Mouse (Mus musculus) MEL (cell line): ENCODE measurements around the gene Itgb3. TPM values are rescaled to one million over a fixed set of nuclear protein-coding genes. Genes with fewer than 3 reads are reported as not detected.
A peak's percentile ranks its signal among the peaks of the same experiment; 100 is the strongest.

ENCODE experiments used
- DNase-seq: peaks from one replicate; pipeline ENCODE4 v3.0.0; 2011; ENCODE audit warnings: low read depth, low spot score
- H3K27ac ChIP-seq: 2 replicates; pipeline ENCODE4 v1.5.1; 2012; ENCODE audit warnings: low read depth, mild to moderate bottlenecking, control low read depth, low read length, moderate library complexity; ENCODE audit not compliant: control insufficient read depth
- H3K27me3 ChIP-seq, 2 experiments: fragments of 150-350 bp in 1 of 2; sonication (generic) in 1 of 2; 2 replicates each; pipeline ENCODE4 v1.6.1; 2012; ENCODE audit warnings: low read length in 2 of 2, mild to moderate bottlenecking in 2 of 2, improper control_type of control experiment in 1 of 2, moderate library complexity in 1 of 2; ENCODE audit not compliant: insufficient read depth in 2 of 2, control insufficient read depth in 1 of 2
- H3K36me3 ChIP-seq, 2 experiments: 2 replicates each; pipeline ENCODE4 v1.6.1; 2012 to 2014; ENCODE audit warnings: low read length in 2 of 2, improper control_type of control experiment in 1 of 2, inconsistent platforms in 1 of 2, mild to moderate bottlenecking in 1 of 2; ENCODE audit not compliant: insufficient read depth in 2 of 2, control insufficient read depth in 1 of 2
- H3K4me1 ChIP-seq, 2 experiments: fragments of 150-350 bp in 1 of 2; sonication (generic) in 1 of 2; 2 replicates each; pipeline ENCODE4 v1.6.1; 2012; ENCODE audit warnings: low read length in 2 of 2, improper control_type of control experiment in 1 of 2, mild to moderate bottlenecking in 1 of 2; ENCODE audit not compliant: insufficient read depth in 2 of 2, control insufficient read depth in 1 of 2
- H3K4me3 ChIP-seq, 2 experiments: fragments of 150-350 bp in 1 of 2; sonication (generic) in 1 of 2; 2 replicates each; pipeline ENCODE4 v1.5.1; 2012; ENCODE audit warnings: low read depth in 2 of 2, low read length in 2 of 2, mild to moderate bottlenecking in 2 of 2, moderate library complexity in 2 of 2, control low read depth in 1 of 2, improper control_type of control experiment in 1 of 2; ENCODE audit not compliant: control insufficient read depth in 1 of 2, insufficient read depth in 1 of 2
- H3K79me2 ChIP-seq: 2 replicates; pipeline ENCODE4 v1.6.1; 2012; ENCODE audit warnings: mild to moderate bottlenecking, low read length, moderate library complexity; ENCODE audit not compliant: control insufficient read depth, poor library complexity, insufficient read depth
- H3K9ac ChIP-seq: 2 replicates; pipeline ENCODE4 v1.6.1; 2012; ENCODE audit warnings: low read depth, mild to moderate bottlenecking, control low read depth, low read length, moderate library complexity; ENCODE audit not compliant: control insufficient read depth, poor library complexity, severe bottlenecking
- H3K9me3 ChIP-seq: fragments of 150-350 bp; sonication (generic); replicated peaks from 2 replicates; pipeline ENCODE4 v1.6.1; 2012; ENCODE audit warnings: mild to moderate bottlenecking, low read length, improper control_type of control experiment, moderate library complexity; ENCODE audit not compliant: insufficient read depth
- BHLHE40 ChIP-seq: IDR thresholded peaks from 2 replicates; pipeline ENCODE4 v1.6.1; 2012; ENCODE audit warnings: low read depth, mild to moderate bottlenecking, inconsistent platforms, low read length, improper control_type of control experiment, borderline replicate concordance
- CHD1 ChIP-seq: IDR thresholded peaks from 2 replicates; pipeline ENCODE4 v1.6.1; 2012; ENCODE audit warnings: low read depth, mild to moderate bottlenecking, inconsistent platforms, low read length, improper control_type of control experiment
- CHD2 ChIP-seq: IDR thresholded peaks from 2 replicates; pipeline ENCODE4 v1.6.1; 2011; ENCODE audit warnings: low read length, improper control_type of control experiment
- CTCF ChIP-seq, 3 experiments: IDR thresholded peaks in 2 of 3; conservative IDR thresholded peaks in 1 of 3; 2 replicates each; pipeline ENCODE4 v1.5.1; 2011 to 2012; ENCODE audit warnings: low read length in 3 of 3, low read depth in 2 of 3, mild to moderate bottlenecking in 2 of 3, improper control_type of control experiment in 1 of 3, inconsistent platforms in 1 of 3, mixed read lengths in 1 of 3, moderate library complexity in 1 of 3; ENCODE audit not compliant: control insufficient read depth in 1 of 3, insufficient read depth in 1 of 3, poor library complexity in 1 of 3, severe bottlenecking in 1 of 3
- E2F4 ChIP-seq: IDR thresholded peaks from 2 replicates; pipeline ENCODE4 v1.6.1; 2011; ENCODE audit warnings: low read depth, low read length, improper control_type of control experiment, borderline replicate concordance
- ELF1 ChIP-seq: IDR thresholded peaks from 2 replicates; pipeline ENCODE4 v1.6.1; 2014; ENCODE audit warnings: low read depth, mild to moderate bottlenecking, inconsistent platforms, low read length, improper control_type of control experiment, moderate library complexity
- EP300 ChIP-seq, 2 experiments: IDR thresholded peaks; 2 replicates each; pipeline ENCODE4 v1.6.1; 2011; ENCODE audit warnings: improper control_type of control experiment in 2 of 2, low read length in 2 of 2, low read depth in 1 of 2, mild to moderate bottlenecking in 1 of 2
- ETS1 ChIP-seq: IDR thresholded peaks from 2 replicates; pipeline ENCODE4 v1.6.1; 2012; ENCODE audit warnings: low read depth, mild to moderate bottlenecking, inconsistent platforms, low read length, improper control_type of control experiment, moderate library complexity
- GABPA ChIP-seq: IDR thresholded peaks from 2 replicates; pipeline ENCODE4 v1.6.1; 2012; ENCODE audit warnings: low read depth, mild to moderate bottlenecking, inconsistent platforms, low read length, improper control_type of control experiment, moderate library complexity
- GATA1 ChIP-seq: IDR thresholded peaks from 2 replicates; pipeline ENCODE4 v1.6.1; 2011; ENCODE audit warnings: low read depth, low read length, improper control_type of control experiment
- HCFC1 ChIP-seq: IDR thresholded peaks from 2 replicates; pipeline ENCODE4 v1.6.1; 2012; ENCODE audit warnings: low read depth, mild to moderate bottlenecking, inconsistent platforms, low read length, improper control_type of control experiment, moderate library complexity
- KAT2A ChIP-seq: conservative IDR thresholded peaks from 2 replicates; pipeline ENCODE4 v1.6.1; 2012; ENCODE audit warnings: low read depth, low read length, improper control_type of control experiment, inconsistent platforms
- MAFK ChIP-seq: IDR thresholded peaks from 2 replicates; pipeline ENCODE4 v1.6.1; 2011; ENCODE audit warnings: low read depth, mild to moderate bottlenecking, low read length, improper control_type of control experiment, borderline replicate concordance
- MAZ ChIP-seq: IDR thresholded peaks from 2 replicates; pipeline ENCODE4 v1.6.1; 2012; ENCODE audit warnings: low read depth, mild to moderate bottlenecking, inconsistent platforms, low read length, improper control_type of control experiment
- MEF2A ChIP-seq: IDR thresholded peaks from 2 replicates; pipeline ENCODE4 v1.6.1; 2014; ENCODE audit warnings: low read depth, mild to moderate bottlenecking, inconsistent platforms, low read length, improper control_type of control experiment; ENCODE audit not compliant: poor library complexity, insufficient replicate concordance, severe bottlenecking; ENCODE audit errors: extremely low read depth
- MXI1 ChIP-seq: IDR thresholded peaks from 2 replicates; pipeline ENCODE4 v1.6.1; 2011; ENCODE audit warnings: mild to moderate bottlenecking, low read depth, low read length, improper control_type of control experiment
- MYB ChIP-seq: IDR thresholded peaks from 2 replicates; pipeline ENCODE4 v1.6.1; 2011; ENCODE audit warnings: mild to moderate bottlenecking, low read depth, low read length, improper control_type of control experiment
- MYC ChIP-seq: IDR thresholded peaks from 2 replicates; pipeline ENCODE4 v1.6.1; 2011; ENCODE audit warnings: low read depth, mild to moderate bottlenecking, low read length, improper control_type of control experiment, moderate library complexity
- NELFE ChIP-seq: IDR thresholded peaks from 2 replicates; pipeline ENCODE4 v1.6.1; 2011; ENCODE audit warnings: low read depth, low read length, improper control_type of control experiment
- NRF1 ChIP-seq: IDR thresholded peaks from 2 replicates; pipeline ENCODE4 v1.6.1; 2014; ENCODE audit warnings: low read depth, mild to moderate bottlenecking, inconsistent platforms, low read length, improper control_type of control experiment, moderate library complexity; ENCODE audit not compliant: poor library complexity, insufficient read depth, severe bottlenecking
- POLR2A ChIP-seq, 2 experiments: IDR thresholded peaks; 2 replicates each; pipeline ENCODE4 v1.6.1; 2011 to 2012; ENCODE audit warnings: low read length in 2 of 2, mild to moderate bottlenecking in 2 of 2, control low read depth in 1 of 2, improper control_type of control experiment in 1 of 2, low read depth in 1 of 2, moderate library complexity in 1 of 2; ENCODE audit not compliant: control insufficient read depth in 1 of 2, insufficient read depth in 1 of 2, poor library complexity in 1 of 2
- POLR2AphosphoS2 ChIP-seq: IDR thresholded peaks from 2 replicates; pipeline ENCODE4 v1.6.1; 2011; ENCODE audit warnings: low read length, improper control_type of control experiment
- POLR2AphosphoS5 ChIP-seq: IDR thresholded peaks from 2 replicates; pipeline ENCODE4 v1.6.1; 2012; ENCODE audit warnings: low read depth, borderline replicate concordance, mild to moderate bottlenecking, inconsistent platforms, low read length, moderate library complexity, mixed read lengths
- RCOR1 ChIP-seq: IDR thresholded peaks from 2 replicates; pipeline ENCODE4 v1.6.1; 2012; ENCODE audit warnings: low read depth, mild to moderate bottlenecking, inconsistent platforms, low read length, improper control_type of control experiment
- SIN3A ChIP-seq: IDR thresholded peaks from 2 replicates; pipeline ENCODE4 v1.6.1; 2012; ENCODE audit warnings: low read length, improper control_type of control experiment, inconsistent platforms
- SMC3 ChIP-seq: IDR thresholded peaks from 2 replicates; pipeline ENCODE4 v1.6.1; 2011; ENCODE audit warnings: low read depth, low read length, improper control_type of control experiment
- TAL1 ChIP-seq: IDR thresholded peaks from 2 replicates; pipeline ENCODE4 v1.6.1; 2012; ENCODE audit warnings: mild to moderate bottlenecking, inconsistent platforms, low read length, moderate library complexity, mixed read lengths
- TBP ChIP-seq: IDR thresholded peaks from 2 replicates; pipeline ENCODE4 v1.8.0; 2011; ENCODE audit warnings: low read depth, low read length, improper control_type of control experiment
- TCF12 ChIP-seq: IDR thresholded peaks from 2 replicates; pipeline ENCODE4 v1.6.1; 2014; ENCODE audit warnings: low read depth, mild to moderate bottlenecking, inconsistent platforms, low read length, improper control_type of control experiment, moderate library complexity
- UBTF ChIP-seq: IDR thresholded peaks from 2 replicates; pipeline ENCODE4 v1.6.1; 2012; ENCODE audit warnings: low read depth, mild to moderate bottlenecking, inconsistent platforms, low read length, improper control_type of control experiment, moderate library complexity, borderline replicate concordance; ENCODE audit not compliant: insufficient read depth
- USF1 ChIP-seq: IDR thresholded peaks from 2 replicates; pipeline ENCODE4 v1.6.1; 2014; ENCODE audit warnings: low read depth, mild to moderate bottlenecking, inconsistent platforms, low read length, improper control_type of control experiment, moderate library complexity
- USF2 ChIP-seq, 2 experiments: IDR thresholded peaks; 2 replicates each; pipeline ENCODE4 v1.6.1; 2011 to 2012; ENCODE audit warnings: improper control_type of control experiment in 2 of 2, low read length in 2 of 2, borderline replicate concordance in 1 of 2, inconsistent platforms in 1 of 2, low read depth in 1 of 2, mild to moderate bottlenecking in 1 of 2; ENCODE audit not compliant: insufficient read depth in 1 of 2
- ZC3H11A ChIP-seq: IDR thresholded peaks from 2 replicates; pipeline ENCODE4 v1.6.1; 2012; ENCODE audit warnings: low read depth, mild to moderate bottlenecking, inconsistent platforms, low read length, improper control_type of control experiment
- ZKSCAN1 ChIP-seq: IDR thresholded peaks from 2 replicates; pipeline ENCODE4 v1.6.1; 2012; ENCODE audit warnings: low read depth, mild to moderate bottlenecking, inconsistent platforms, low read length, improper control_type of control experiment, moderate library complexity
- ZMIZ1 ChIP-seq: IDR thresholded peaks from 2 replicates; pipeline ENCODE4 v1.6.1; 2012; ENCODE audit warnings: low read depth, mild to moderate bottlenecking, inconsistent platforms, low read length, improper control_type of control experiment, moderate library complexity
- ZNF384 ChIP-seq: IDR thresholded peaks from 2 replicates; pipeline ENCODE4 v1.6.1; 2012; ENCODE audit warnings: low read depth, mild to moderate bottlenecking, inconsistent platforms, low read length, improper control_type of control experiment
- polyA plus RNA-seq, 2 experiments: library from polyadenylated mRNA; stranded (reverse) in 1 of 2; unstranded in 1 of 2; fragments of >175 nt in 1 of 2; fragments of >200 nt in 1 of 2; gene quantifications; 2 replicates each; pipeline versions ENCODE4 v1.2.1 to v1.2.4; 2012; ENCODE audit warnings: low replicate concordance in 2 of 2, low read depth in 1 of 2; ENCODE audit not compliant: insufficient read length in 2 of 2, insufficient read depth in 1 of 2, missing spikeins in 1 of 2
- total RNA-seq: library from RNA; depleted of rRNA; stranded (reverse); fragments of 300-350 nt; gene quantifications from 2 replicates; pipeline ENCODE4 v1.2.3, GENCODE M21; 2012

Itgb3 gene
- total and polyA plus RNA-seq, 3 experiments, result 0.08 to 0.32 TPM; not detected in 1

- Histone ChIP-seq H3K4me1 (peaks cover 18 to 50% of the 10 kb centered on the region in 2 experiments), H3K79me2 (no peaks in the 10 kb centered on the region), H3K9me3 (no peaks in the 10 kb centered on the region), H3K4me3 (no peak overlapping the region), H3K27me3 (no peaks in the 10 kb centered on the region), H3K9ac (no peak overlapping the region), H3K27ac (peak overlapping the region; percentile 15; the same call in 1 of the 2 replicates), H3K36me3 (peaks cover 0 to 45% of the 10 kb centered on the region in 2 experiments; a peak in 2 of 4 replicates)
- DNase-seq, result peak; percentile 83
- TF ChIP-seq GABPA, result no peak
- TF ChIP-seq TAL1, result peak; percentile 91
- TF ChIP-seq E2F4, result no peak
- no peak for TF ChIP-seq POLR2AphosphoS2
- TF ChIP-seq SMC3, result no peak
- no peak for TF ChIP-seq ELF1
- 0 out of 2 replicates have a peak, but pooled peaks have one; percentile 43 for TF ChIP-seq MYC
- no peak for TF ChIP-seq ZMIZ1
- peak; percentile 83 for TF ChIP-seq SIN3A
- TF ChIP-seq ZC3H11A, result no peak
- no peak; the same call in 1 of the 2 replicates for TF ChIP-seq CHD2
- peak; percentile 38; the same call in 1 of the 2 replicates for TF ChIP-seq MXI1
- TF ChIP-seq GATA1, result peak; percentile 96
- no peak for TF ChIP-seq NRF1
- no peak for TF ChIP-seq POLR2A (IDR thresholded peaks at IDR 0.05; ENCODE audit: control insufficient read depth in 1 of 2, insufficient read depth in 1 of 2, low read depth in 1 of 2, low read length in 2 of 2, poor library complexity in 1 of 2)
- TF ChIP-seq CTCF (IDR thresholded peaks at IDR 0.05 in 2 of 3, conservative IDR thresholded peaks at IDR 0.05 in 1 of 3; ENCODE audit: control insufficient read depth in 1 of 3, insufficient read depth in 1 of 3, low read depth in 2 of 3, low read length in 3 of 3, poor library complexity in 1 of 3, severe bottlenecking in 1 of 3), result no peak
- TF ChIP-seq TCF12, result peak; percentile 97
- 0 out of 2 replicates have a peak, but pooled peaks have one; percentile 32 for TF ChIP-seq USF1
- TF ChIP-seq BHLHE40, result peak; percentile 75; the same call in 1 of the 2 replicates
- no peak; the same call in none of the 2 replicates for TF ChIP-seq KAT2A
- TF ChIP-seq NELFE, result no peak
- TF ChIP-seq ETS1, result peak; percentile 98
- 0 out of 2 replicates have a peak, but pooled peaks have one; percentile 22 for TF ChIP-seq HCFC1
- TF ChIP-seq POLR2AphosphoS5, result no peak
- no peak for TF ChIP-seq CHD1
- TF ChIP-seq EP300 (IDR thresholded peaks at IDR 0.05; ENCODE audit: low read depth in 1 of 2, low read length in 2 of 2), result peak; percentile 98
- peak; percentile 99 for TF ChIP-seq RCOR1
- no peak for TF ChIP-seq MAZ
- no peak for TF ChIP-seq UBTF
- TF ChIP-seq MEF2A, result peak; percentile 66; the same call in 1 of the 2 replicates
- TF ChIP-seq USF2 (IDR thresholded peaks at IDR 0.05; ENCODE audit: borderline replicate concordance in 1 of 2, insufficient read depth in 1 of 2, low read depth in 1 of 2, low read length in 2 of 2), result no peak
- TF ChIP-seq MYB, result no peak; the same call in 1 of the 2 replicates
- peak; percentile 95 for TF ChIP-seq MAFK
- TF ChIP-seq ZNF384, result peak; percentile 70; the same call in 1 of the 2 replicates
- no peak for TF ChIP-seq ZKSCAN1
- TF ChIP-seq TBP, result no peak
Measured at GRCm38 (mm10) chr11:104611579-104612151, 3.9 kb downstream of the Itgb3 start.
